In genomic region chr7:45720413-45721233, GRCm38 (mm10) we compare ENCODE assay signal across 9 mouse cellular contexts. TPM values are rescaled to one million over a fixed set of nuclear protein-coding genes. Genes with fewer than 3 reads are reported as not detected.
DNase-seq lines count a peak whose midpoint lies in the region; ATAC-seq and TF ChIP-seq lines count a peak whose summit lies in the region.
"Had no signal": no experiment of that assay in that cellular context is flagged by ENCODE, and none has a peak within 500 bp of the region (broad histone marks: within the 10 kb centered on the region; RNA-seq: fewer than 3 reads in every experiment).

Fam83e (plus strand) TSS chr7:45721212.

- TF ChIP-seq CTCF in thymus, adult 2 months (IDR thresholded peaks at IDR 0.05; ENCODE audit: borderline replicate concordance, control insufficient read depth, extremely low read depth, insufficient read depth, low read length, poor library complexity): no peak

- no peak for ATAC-seq in limb, embryonic 12.5 days (ENCODE audit: insufficient number of reproducible peaks, insufficient read depth, low FRiP score, low TSS enrichment, low read depth)

- H3K27me3 ChIP-seq in thymus, adult 2 months (ENCODE audit: control insufficient read depth, insufficient read depth, low read length): no peaks in the 10 kb centered on the region
- no peaks in the 10 kb centered on the region for H3K27me3 ChIP-seq in limb, embryonic 12.5 days

- H3K27ac ChIP-seq in thymus, adult 2 months (ENCODE audit: control insufficient read depth, insufficient read depth, low read length): no peak within 1 kb of the TSS
- H3K27ac ChIP-seq in limb, embryonic 12.5 days: 0 out of 2 replicates have a peak within 1 kb of the TSS, but pooled peaks have one; percentile 23

- H3K4me2 ChIP-seq in limb, embryonic 12.5 days: peak within 1 kb of the TSS; percentile 98; the same call in 1 of the 2 replicates

- 92% methylated on average over 14 of the region's 14 CpGs for WGBS in thymus, adult 2 months
- WGBS in limb, embryonic 12.5 days: 84% methylated on average over 14 of the region's 14 CpGs

- no peak within 1 kb of the TSS for H3K9ac ChIP-seq in limb, embryonic 12.5 days (replicated peaks)

- no peak for TF ChIP-seq POLR2A in thymus, adult 2 months (IDR thresholded peaks at IDR 0.05; ENCODE audit: control insufficient read depth, extremely low read depth, insufficient read depth, low read length, poor library complexity)

- peak; percentile 93 for DNase-seq in heart, adult 11 months
- DNase-seq in heart, postnatal 36 days: no peak
- DNase-seq in thymus, postnatal 4 days: peak; percentile 36
- DNase-seq in thymus, adult 2 months: no peak
- DNase-seq in testis, postnatal 14 days (ENCODE audit: low spot score): peak; percentile 22
- DNase-seq in frontal cortex, postnatal 10 days (ENCODE audit: low spot score in 2 of 2): no peak
- DNase-seq in urinary bladder, postnatal 25 days (ENCODE audit: low spot score): no peak
- DNase-seq: right cerebral cortex, postnatal 14 days had no signal

- peaks cover 19% of the 10 kb centered on the region for H3K36me3 ChIP-seq in thymus, adult 2 months (ENCODE audit: control insufficient read depth, insufficient read depth, low read length)
- H3K36me3 ChIP-seq in limb, embryonic 12.5 days: peaks cover 66% of the 10 kb centered on the region

- intact Hi-C loops in heart, postnatal 36 days (cut with DNase I): no loop called here

- no peaks in the 10 kb centered on the region for H3K9me3 ChIP-seq in limb, embryonic 12.5 days

- peaks cover 25% of the 10 kb centered on the region for H3K4me1 ChIP-seq in thymus, adult 2 months (replicated peaks; ENCODE audit: control insufficient read depth, insufficient read depth, low read length)
- peaks cover 33% of the 10 kb centered on the region for H3K4me1 ChIP-seq in limb, embryonic 12.5 days (replicated peaks)

- H3K4me3 ChIP-seq in thymus, adult 2 months (ENCODE audit: control insufficient read depth, insufficient read depth, low read length): no peak within 1 kb of the TSS
- H3K4me3 ChIP-seq in limb, embryonic 12.5 days (replicated peaks): 0 out of 2 replicates have a peak within 1 kb of the TSS, but pooled peaks have one; percentile 4

RNA-seq across cellular contexts. Expression of gene Fam83e, which starts in this region (rescaled TPM):
- under 1 TPM; 0.17 to 0.30 TPM for total RNA-seq in heart, postnatal 36 days (2021)
- polyA plus RNA-seq in thymus, adult 2 months (2012; rRNA removed): 1.5 and 1.7 TPM in 2 replicates
- 1.0 and 1.3 TPM in 2 replicates for polyA plus RNA-seq in limb, embryonic 12.5 days (2016; fragmentation: Nextera tagmentation; extraction: Ambion mirVana)

Comparison
In these comparisons a context has a peak if more than half of its experiments do, and no peak if none do; other contexts are left out.
1. DNase-seq: peak in heart, adult 11 months (single experiment), thymus, postnatal 4 days (single experiment) and testis, postnatal 14 days (single experiment); none in heart, postnatal 36 days (0 of 2), thymus, adult 2 months (single experiment), frontal cortex, postnatal 10 days (0 of 2) and urinary bladder, postnatal 25 days (single experiment).